Mouse (Mus musculus) erythroblast, embryonic 14.5 days (primary cell): ENCODE data around the gene Srd5a1.

Experiments
- GATA1 ChIP-seq: IDR thresholded peaks from 2 replicates; pipeline ENCODE4 v1.6.1; 2012; ENCODE audit warnings: low read length, inconsistent platforms, mixed read lengths
- TAL1 ChIP-seq: IDR thresholded peaks from 3 replicates; pipeline ENCODE4 v1.6.1; 2012; ENCODE audit warnings: low read length, inconsistent platforms, mixed read lengths

- TF ChIP-seq TAL1 (no peak), GATA1 (no peak)
These were observed 2.5 kb downstream of the Srd5a1 start for GRCm38 (mm10) chr13:69608734-69609133.
